Mouse (Mus musculus) fibroblast of lung, adult 2 months (primary cell): ENCODE measurements around the gene Piga.

ENCODE experiments used
- DNase-seq: peaks from one replicate; pipeline ENCODE4 v3.0.0-alpha.2; 2011; ENCODE audit warnings: low read depth

The Piga gene

GRCm38 (mm10) chrX:164419471-164419939, at the start of gene Piga:
Piga (plus strand) TSS chrX:164419787.
- DNase-seq = peak; percentile 90

- DNase-seq = no peak
Measured at GRCm38 (mm10) chrX:164370576-164370975, 49.0 kb upstream of the Piga start.

- DNase-seq = peak; percentile 79
Measured at GRCm38 (mm10) chrX:164373081-164373480, 46.5 kb upstream of the Piga start, which contains the start of gene Vegfd. Vegfd (plus strand) TSS chrX:164373378.

GRCm38 (mm10) chrX:164374586-164374985, 45.0 kb upstream of the Piga start:
- DNase-seq = no peak

- no peak for DNase-seq
Measured at GRCm38 (mm10) chrX:164379721-164380120, 39.9 kb upstream of the Piga start.

GRCm38 (mm10) chrX:164381618-164382408, 37.8 kb upstream of the Piga start:
- peak; percentile 65 for DNase-seq

- DNase-seq = no peak
Measured at GRCm38 (mm10) chrX:164394091-164394490, 25.5 kb upstream of the Piga start.

GRCm38 (mm10) chrX:164398456-164398855, 21.1 kb upstream of the Piga start:
- no peak for DNase-seq

- DNase-seq = no peak
Measured at GRCm38 (mm10) chrX:164405080-164405649, 14.4 kb upstream of the Piga start.

- no peak for DNase-seq
Measured at GRCm38 (mm10) chrX:164406133-164407022, 13.2 kb upstream of the Piga start.

- no peak for DNase-seq
Measured at GRCm38 (mm10) chrX:164408301-164408927, 11.2 kb upstream of the Piga start.

GRCm38 (mm10) chrX:164410562-164410961, 9.0 kb upstream of the Piga start:
- DNase-seq = no peak

GRCm38 (mm10) chrX:164416803-164417202, 2.8 kb upstream of the Piga start:
- no peak for DNase-seq

- no peak for DNase-seq
Measured at GRCm38 (mm10) chrX:164418008-164418407, 1.6 kb upstream of the Piga start.

GRCm38 (mm10) chrX:164419955-164420354, 368 bp downstream of the Piga start:
- no peak for DNase-seq

GRCm38 (mm10) chrX:164420518-164420917, 931 bp downstream of the Piga start:
- DNase-seq = no peak

- DNase-seq = no peak
Measured at GRCm38 (mm10) chrX:164424821-164425220, 5.2 kb downstream of the Piga start.

- no peak for DNase-seq
Measured at GRCm38 (mm10) chrX:164427295-164427694, 7.7 kb downstream of the Piga start.

- DNase-seq = no peak
Measured at GRCm38 (mm10) chrX:164428224-164428623, 8.6 kb downstream of the Piga start.

GRCm38 (mm10) chrX:164430621-164431020, 11.0 kb downstream of the Piga start:
- no peak for DNase-seq

- no peak for DNase-seq
Measured at GRCm38 (mm10) chrX:164431133-164431532, 11.5 kb downstream of the Piga start.

- DNase-seq = no peak
Measured at GRCm38 (mm10) chrX:164431541-164431940, 12.0 kb downstream of the Piga start.
